Mouse (Mus musculus) ovary, postnatal 36 days (tissue): Measurements from ENCODE around the gene Arhgef19.

ENCODE experiments used
- DNase-seq: peaks from one replicate; pipeline ENCODE4 v3.0.0; 2022; ENCODE audit warnings: low spot score, mixed read lengths

Gene Arhgef19

DNA sequence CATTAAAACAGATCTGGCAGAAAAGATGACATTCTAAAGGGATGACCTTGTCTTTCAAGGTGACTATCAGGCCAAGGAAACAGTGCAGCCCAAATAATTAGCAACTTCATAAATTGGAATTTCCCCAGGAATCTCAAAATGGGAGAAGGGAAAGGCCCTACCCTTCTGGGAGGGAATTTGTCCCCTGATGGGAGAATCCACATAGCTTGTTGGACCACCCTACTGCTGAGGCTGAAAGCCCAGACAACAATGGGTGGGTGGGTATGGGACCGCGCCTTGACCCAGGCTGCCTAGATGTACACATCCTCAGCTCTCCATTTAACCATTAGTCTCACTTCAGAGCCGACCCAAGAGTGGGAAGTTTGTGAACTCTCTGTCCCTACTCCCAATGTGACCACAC is 45.2 kb downstream of the Arhgef19 start:
- no peak for DNase-seq

DNA sequence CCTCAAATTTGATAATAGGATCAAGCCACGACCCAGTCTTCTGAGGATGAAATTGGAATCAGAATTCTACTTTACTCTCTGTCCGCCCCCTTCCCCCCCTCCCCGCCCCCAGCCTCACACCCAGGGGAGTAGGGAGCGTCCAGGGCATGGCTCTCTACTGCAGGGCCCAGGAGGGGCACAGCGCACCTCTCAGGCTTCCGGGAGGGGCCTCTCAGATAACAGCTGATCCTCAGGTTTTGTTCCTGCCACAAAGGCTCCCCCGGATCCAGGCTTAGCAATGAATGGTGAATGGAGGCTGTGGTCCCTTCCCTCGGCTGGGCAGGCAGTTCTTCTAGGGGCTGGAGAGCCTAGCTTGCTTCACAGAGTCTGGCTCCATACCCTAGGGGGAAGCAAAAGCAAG is 45.8 kb downstream of the Arhgef19 start:
- no peak for DNase-seq

DNA sequence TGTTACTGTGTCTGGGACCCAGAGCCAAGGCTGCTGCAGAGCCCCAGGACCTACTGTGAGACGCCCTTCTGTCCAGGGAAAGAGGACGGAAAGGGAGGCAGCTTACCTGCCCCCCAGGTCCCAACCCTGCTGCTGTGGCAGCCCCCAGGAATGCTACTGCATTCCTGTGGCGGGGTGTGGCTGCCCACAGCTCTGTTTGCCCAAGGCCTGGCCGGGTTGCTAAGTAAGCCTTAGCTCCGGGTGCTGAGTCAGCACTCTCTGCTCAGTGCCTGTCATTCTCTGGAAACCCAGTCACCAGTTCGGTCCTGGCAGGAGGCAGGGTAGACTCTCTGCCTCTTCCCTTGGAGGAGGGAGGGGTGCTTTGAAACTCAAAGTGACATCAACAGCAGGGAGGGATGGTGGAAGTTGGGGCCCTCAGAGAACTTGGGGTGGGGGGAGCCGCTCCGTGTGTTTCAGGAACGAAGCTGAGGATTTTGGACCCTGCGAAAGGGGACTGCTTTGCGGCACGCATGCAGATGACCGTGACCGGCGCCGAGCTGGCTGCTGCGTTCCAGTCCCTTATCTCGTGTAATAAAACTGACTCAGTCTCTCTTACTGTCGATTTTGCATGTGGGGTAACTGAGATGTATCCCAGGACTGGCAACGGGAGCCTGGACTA is 47.7 kb downstream of the Arhgef19 start:
- DNase-seq = no peak

DNA sequence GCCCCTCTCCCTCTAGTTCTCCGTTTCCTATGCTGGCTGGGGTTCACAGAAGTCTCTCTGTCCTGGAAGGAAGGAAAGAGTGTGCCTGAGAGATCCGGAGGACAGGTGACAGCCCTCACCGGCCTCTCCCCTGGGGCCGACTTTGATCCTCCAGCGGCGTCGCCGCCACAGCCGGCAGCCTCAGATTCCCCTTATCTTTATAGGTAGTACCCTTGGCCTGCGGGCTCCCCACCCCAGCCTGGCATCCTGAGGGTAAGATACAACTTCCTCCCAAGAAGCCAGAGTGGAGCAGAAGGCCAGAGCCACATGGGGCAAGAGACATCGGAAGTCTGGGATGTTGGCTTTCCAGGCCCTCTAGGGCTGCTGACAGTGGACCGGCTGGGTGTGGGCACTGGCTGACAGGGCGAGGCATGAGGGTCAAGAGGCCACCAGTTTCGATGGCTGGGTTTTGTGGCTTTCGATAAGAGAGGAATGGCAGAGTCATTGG is 48.3 kb downstream of the Arhgef19 start:
- DNase-seq = no peak

DNA sequence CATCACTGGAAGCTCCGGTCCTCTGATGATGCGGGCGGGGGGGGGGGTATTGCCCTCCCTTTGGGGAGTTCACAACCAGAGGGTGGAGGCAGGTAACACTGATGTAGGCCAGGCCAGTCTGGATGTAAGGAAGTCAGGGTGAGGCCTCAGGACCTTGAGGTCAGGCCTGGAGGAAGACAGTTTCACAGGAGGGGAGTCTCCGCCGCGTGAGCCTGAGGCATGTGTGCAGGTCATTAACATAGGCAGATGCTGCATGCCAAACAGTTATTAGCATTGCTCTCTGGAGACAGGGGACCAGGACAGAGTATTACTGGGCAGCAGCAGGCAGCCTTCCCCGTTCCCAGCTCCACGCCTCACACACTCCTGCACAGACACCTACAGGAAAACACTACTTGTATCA is 48.9 kb downstream of the Arhgef19 start:
- no peak for DNase-seq

DNA sequence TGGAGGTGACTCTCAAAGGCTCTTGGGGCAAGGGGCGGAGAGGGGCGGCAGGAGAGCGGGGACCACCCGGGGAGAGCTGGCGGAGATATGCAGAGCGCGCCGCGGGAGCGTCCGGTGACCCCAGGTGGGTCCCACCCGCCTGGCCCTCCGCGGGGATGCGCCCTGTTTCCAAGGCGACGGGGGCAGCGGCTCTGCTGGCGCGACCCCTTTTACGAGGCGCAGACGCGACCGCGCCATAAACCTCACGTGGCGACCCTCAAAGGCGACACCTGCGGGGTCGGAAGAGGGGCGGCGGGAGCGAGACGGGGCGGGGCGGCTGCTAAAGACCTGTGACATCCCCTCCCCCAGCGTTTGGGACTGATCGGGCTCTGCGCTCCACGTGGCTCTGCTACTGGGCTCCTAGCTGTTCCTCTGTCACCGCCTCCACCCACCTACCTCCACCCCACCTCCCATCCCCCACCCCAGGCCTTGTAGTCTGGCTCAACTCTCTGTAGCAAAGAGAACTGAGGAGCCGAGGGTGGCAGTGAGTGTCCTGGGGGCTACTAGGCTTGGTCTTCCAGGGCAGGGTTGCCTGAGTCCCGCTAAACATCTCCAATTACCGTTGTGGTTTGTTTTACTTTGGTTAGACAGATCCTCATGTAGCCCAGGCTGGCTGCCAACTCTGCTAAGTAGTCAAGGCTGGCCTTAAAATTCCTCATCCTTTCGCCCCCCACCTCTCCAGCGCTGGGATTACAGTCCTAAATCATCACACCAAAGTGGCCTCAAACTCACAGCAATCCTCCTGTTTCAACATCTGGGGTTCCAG is 52.5 kb downstream of the Arhgef19 start:
- DNase-seq = no peak

DNA sequence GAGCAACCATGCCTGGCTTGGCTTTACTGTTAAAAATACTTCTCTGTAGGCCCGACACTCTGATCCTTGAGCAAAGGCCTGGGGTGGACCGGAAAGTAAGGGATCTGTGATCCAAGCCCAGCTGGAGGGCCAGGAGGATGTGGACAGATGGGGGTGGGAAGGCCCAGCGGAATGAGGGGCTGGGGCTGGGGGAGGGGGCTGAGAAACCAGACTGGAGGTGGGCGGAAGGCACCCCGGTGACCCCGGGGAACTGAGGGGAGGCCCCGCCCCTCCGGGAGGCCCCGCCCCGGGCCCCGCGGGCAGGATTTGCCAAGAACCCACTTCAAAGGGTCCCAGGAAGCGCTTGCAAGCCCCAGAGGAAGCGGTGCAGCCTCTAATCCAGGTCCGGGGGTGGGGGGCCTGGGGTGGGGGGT is 56.5 kb downstream of the Arhgef19 start:
- no peak for DNase-seq

DNA sequence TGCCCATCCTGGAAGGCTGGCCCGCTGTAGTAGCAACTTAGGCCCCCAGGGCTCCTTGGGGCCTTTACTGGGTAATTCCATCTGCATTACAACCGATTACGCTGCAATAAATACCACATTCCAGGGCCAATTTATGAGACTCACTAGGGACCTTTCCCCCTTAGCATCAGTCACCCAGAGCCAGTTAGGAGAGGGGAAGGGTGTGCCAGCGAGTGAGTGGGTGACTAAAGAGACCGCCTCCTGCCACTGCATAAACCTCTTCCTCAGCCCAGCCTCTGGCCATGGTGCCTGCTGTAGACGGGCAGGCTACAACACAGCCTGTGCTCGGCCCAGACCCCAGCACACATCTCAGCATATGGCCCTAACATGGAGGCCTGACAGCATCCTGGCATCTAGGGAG is 58.6 kb downstream of the Arhgef19 start:
- DNase-seq = no peak

DNA sequence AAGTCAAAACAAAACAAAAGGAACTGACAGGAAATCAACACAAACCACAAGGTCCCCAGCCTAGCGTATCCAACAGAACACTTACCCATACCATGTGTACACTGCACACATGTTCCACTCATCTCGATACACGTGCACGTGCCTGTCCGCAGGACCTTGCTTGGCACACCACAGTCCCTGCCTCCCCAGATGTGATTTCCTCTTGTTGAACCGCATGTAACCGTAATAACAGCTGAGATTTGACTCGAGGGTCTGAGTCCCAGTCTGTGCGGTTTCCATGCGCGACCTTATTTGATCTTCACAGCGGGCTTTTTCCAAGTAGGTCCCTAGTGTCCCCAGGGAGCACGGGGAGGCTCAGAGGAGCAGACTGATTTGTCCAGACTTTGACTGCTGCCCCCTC is 60.1 kb downstream of the Arhgef19 start:
- DNase-seq = no peak

DNA sequence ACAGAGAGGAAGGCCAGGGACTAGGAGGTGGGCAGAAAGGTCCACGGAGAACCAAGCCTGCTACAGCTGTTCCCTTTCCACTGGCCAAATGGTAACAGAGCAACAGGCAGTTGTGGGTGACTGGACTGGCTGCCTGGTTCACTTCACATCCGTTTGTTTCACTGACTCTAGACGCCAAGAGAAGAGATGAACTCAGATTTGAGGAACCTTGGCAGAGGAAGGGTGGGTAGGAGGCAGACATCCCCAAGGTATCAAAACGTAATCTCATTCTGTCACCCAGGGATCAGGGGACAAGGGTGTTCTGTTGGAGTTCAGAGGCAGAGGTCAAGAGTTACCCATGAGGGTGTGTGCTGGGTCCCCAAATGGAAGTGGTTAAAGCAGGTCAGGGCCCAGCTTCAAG is 60.9 kb downstream of the Arhgef19 start:
- no peak for DNase-seq

DNA sequence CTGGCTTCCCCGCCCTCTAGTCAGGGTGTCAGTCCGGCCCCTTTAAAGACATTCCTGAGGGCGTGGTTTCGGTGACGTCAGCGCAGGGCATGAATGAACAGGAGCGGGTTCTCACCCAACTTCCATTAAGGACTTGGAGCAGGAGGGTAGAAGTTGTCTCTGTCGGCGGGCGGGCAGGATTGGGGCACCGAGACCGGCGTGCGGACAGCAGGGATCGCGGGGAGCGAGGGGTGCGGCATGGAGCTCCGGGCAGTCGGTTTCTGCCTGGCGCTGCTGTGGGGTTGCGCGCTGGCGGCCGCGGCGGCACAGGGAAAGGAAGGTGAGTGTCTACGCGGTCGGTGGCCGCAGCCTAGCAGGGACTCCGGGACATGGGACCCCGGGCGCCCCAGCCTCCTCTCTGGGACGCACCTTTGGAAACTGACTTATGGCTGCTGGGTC is 61.8 kb downstream of the Arhgef19 start, which contains the start of gene Epha2:
TSS of gene Epha2 (plus strand) at position 125 of the 438 bp plus-strand sequence.
- DNase-seq = peak; percentile 81

DNA sequence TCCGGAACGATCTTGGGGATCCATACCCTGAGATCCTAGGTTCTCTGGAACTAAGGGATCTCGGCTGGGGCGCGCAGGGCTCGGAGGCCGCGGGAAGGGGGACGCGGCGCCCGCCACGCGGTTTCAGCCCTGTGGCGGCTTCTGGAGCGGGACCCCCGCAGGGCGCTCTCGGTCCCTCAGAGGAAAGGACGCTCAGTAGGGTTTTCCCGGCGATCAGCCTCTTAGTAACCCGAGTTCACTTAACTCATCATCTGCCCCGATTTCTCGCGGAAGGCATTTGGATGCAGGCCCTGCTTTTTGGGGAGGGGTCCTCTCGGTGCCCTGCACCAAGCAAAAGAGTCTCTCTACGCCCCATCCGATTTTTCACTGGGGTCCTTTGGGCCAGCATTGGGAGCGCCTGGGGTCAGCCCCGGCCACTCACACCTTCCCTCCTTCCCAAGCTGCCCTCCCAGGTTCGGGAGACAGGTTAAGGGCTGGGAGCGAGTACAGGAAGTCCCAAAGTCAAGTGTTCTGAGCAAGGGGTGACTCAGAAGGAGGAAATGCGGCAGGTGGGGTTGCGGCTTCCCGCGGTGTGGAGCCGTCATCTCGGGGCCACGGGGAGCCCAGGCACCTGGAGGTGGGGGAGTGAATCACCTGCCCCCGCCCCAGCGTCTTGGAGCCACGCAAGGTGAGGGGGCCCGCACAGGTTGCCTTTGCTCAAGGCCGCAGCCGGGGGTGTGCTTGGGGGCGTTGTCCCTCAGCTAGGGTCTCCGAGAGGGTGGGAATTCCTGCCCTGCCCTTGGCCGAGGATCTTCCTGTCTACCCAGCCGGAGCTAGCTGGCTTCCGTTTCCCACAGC is 62.5 kb downstream of the Arhgef19 start:
- DNase-seq = no peak

DNA sequence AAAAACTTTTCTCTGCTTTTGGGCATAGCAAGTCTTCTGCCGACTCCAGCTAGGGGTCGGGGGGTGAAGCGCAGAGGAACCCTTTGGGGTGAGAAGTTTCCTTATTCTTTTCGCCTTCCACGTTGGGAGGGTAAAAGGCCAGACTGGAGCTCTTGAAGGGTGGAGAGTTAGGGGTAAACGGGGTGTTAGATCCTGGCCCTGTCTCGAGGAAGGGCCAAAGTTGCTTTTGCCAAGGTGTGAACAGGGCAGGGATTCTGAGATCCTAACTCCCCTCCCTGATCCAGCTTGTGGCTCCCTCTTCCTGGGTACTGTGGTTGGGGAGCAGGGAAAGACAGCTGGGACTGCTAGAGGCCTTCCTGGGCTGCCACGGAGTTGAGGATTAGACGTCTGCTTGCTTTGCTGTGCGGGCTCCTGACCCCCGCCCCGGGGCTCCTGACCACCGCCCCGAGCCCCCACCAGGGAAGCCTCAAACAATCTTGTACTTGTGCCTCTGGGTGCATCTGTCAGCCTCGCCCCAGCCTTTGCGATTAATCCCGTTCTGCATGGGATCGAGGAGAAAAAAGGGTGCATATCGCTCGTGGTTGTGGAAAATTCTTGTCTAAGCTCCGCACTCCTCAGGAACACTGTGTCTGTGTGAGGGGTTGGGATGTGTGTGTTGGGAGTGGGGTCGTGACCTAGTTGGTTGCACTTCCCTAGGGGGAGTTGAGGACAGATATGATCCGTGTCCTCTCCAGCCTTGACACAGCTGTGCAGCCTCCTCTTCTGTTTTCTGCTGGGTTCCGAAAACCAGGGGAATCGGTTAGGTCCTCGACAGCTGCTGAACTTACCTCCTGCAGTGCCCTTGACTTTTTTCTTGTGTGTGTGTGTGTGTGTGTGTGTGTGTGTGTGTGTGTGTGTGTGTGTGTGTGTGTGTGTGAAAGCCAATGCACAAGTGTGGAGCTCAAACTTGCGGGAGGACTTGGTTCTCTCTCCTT is 63.4 kb downstream of the Arhgef19 start:
- no peak for DNase-seq

DNA sequence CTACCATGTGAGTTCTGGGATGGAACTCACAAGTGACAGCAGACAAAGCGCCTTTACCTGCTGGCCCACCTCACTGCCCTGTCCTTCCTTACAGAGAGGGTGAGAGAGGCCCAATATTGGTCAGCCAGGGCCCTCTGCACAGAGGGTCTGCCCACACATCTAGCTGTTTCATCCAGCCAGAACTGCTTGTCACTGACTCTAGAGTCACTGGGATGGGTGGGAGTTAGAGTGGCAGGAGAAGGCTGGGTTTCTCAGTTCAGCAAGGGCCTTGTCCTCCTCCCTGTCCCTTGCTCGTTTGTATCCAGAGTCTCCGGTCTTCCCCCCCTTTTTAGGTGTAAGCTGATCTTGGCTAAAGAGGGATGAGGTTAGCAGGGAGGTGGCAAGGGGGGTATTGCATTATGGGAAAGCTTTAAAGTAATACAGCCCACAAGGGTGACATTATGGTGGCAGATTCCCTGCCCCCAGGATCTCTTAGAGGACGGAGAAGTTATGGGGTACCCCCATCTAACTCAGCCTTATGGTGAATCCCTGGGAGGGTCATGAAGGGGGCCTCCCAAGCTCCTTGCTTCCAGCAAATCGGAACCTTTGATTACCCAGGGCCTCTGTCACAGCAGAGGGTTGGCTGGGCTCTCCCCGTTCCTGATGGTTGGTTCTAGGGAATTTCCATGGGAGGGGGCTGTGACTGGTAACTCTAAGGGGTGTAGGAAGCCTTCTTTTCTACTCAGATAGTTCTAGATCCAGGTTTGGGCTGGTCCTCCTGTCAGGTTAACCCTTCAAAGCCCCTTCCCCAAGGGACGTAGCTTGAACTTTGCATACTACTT is 64.3 kb downstream of the Arhgef19 start:
- DNase-seq = no peak

DNA sequence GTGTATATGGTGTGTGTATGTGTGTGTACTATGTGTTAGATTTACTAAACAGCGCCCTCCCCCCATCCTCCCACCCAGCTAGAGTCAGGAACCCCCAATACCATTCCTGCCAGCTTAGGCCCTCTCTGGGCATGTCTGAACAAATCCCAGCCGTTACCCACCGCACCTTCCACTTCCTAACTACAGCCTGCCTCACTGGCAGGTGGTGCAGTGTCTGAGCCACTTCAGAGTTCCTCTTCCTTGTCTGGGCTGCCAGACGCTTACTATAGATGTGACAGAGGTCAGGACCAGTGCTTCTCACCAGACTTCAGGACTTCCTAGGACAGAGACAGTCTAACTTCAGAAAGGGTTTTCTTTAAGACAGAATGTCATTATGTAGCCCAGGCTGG is 64.9 kb downstream of the Arhgef19 start:
- DNase-seq = no peak

DNA sequence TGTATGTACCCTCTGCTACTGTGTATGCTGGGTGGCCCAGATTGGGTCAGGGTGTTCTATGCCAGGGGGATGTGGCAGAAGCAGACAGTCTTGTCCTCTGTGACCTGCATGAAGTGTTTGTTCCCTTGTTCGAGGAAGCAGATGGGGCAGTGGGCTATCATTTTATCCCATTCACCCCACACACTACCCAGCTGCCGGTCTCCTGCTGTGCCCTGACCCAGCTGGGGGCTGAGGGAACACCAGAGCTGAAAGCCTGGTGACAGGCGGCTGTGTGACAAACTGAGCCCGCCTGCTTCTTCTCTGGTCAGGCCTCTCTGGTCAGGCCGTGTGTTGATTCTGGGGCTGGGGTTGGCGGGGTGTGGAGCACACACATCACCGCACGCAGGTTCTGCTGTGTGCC is 66.8 kb downstream of the Arhgef19 start:
- DNase-seq = no peak
